Mouse (Mus musculus) forebrain, embryonic 16.5 days (tissue): ENCODE measurements around the gene Nup50. TPM values are rescaled to one million over a fixed set of nuclear protein-coding genes. Genes with fewer than 3 reads are reported as not detected.
"Not testable (repeated sequence)": the region's sequence is repeated elsewhere in the genome, so short reads cannot be mapped to it uniquely, and the experiment has no call there.

Source experiments
- ATAC-seq: fragments of 200-750 bp; cut with Nextera tagmentation; 2 replicates; pipeline ENCODE4 v1.8.0; 2017; ENCODE audit warnings: mild to moderate bottlenecking, moderate library complexity
- H3K27ac ChIP-seq: fragments of 300-500 bp; sonication (generic); 2 replicates; pipeline ENCODE4 v1.5.1; 2014; ENCODE audit warnings: low read length, control low read depth
- H3K27me3 ChIP-seq: fragments of 300-500 bp; sonication (generic); replicated peaks from 2 replicates; pipeline ENCODE4 v1.6.1; 2014; ENCODE audit warnings: low read length; ENCODE audit not compliant: control insufficient read depth, insufficient read depth
- H3K36me3 ChIP-seq: fragments of 300-500 bp; sonication (generic); 2 replicates; pipeline ENCODE4 v1.6.1; 2014; ENCODE audit not compliant: control insufficient read depth, insufficient read depth
- H3K4me1 ChIP-seq: fragments of 300-500 bp; sonication (generic); replicated peaks from 2 replicates; pipeline ENCODE4 v1.6.1; 2014; ENCODE audit warnings: low read length; ENCODE audit not compliant: control insufficient read depth, insufficient read depth
- H3K4me2 ChIP-seq: fragments of 300-500 bp; sonication (generic); 2 replicates; pipeline ENCODE4 v1.6.1; 2014; ENCODE audit warnings: mild to moderate bottlenecking, low read length, control low read depth
- H3K4me3 ChIP-seq: fragments of 300-500 bp; sonication (generic); replicated peaks from 2 replicates; pipeline ENCODE4 v1.5.1; 2014; ENCODE audit warnings: mild to moderate bottlenecking, low read length, control low read depth
- H3K9ac ChIP-seq: fragments of 300-500 bp; sonication (generic); replicated peaks from 2 replicates; pipeline ENCODE4 v1.6.1; 2014; ENCODE audit warnings: low read depth, low read length, control low read depth
- H3K9me3 ChIP-seq: fragments of 300-500 bp; sonication (generic); 2 replicates; pipeline ENCODE4 v1.6.1; 2016; ENCODE audit warnings: low read length; ENCODE audit not compliant: control insufficient read depth
- WGBS: fragments of 180-500 bp; shearing (Covaris S2); extraction: QIAGEN DNeasy Blood & Tissue Kit; methylation state at CpG from one replicate; pipeline ENCODE4 v1.1.7; 2014; 5-methylcytosine and 5-hydroxymethylcytosine counted together
- polyA plus RNA-seq: library from polyadenylated mRNA; unstranded; fragments of >200 nt; fragmentation: Nextera tagmentation; extraction: Ambion mirVana; gene quantifications from 2 replicates; pipeline ENCODE4 v1.2.1, GENCODE M21; 2015

Nup50 gene
- 30.1 and 34.3 TPM in 2 replicates for polyA plus RNA-seq

DNA sequence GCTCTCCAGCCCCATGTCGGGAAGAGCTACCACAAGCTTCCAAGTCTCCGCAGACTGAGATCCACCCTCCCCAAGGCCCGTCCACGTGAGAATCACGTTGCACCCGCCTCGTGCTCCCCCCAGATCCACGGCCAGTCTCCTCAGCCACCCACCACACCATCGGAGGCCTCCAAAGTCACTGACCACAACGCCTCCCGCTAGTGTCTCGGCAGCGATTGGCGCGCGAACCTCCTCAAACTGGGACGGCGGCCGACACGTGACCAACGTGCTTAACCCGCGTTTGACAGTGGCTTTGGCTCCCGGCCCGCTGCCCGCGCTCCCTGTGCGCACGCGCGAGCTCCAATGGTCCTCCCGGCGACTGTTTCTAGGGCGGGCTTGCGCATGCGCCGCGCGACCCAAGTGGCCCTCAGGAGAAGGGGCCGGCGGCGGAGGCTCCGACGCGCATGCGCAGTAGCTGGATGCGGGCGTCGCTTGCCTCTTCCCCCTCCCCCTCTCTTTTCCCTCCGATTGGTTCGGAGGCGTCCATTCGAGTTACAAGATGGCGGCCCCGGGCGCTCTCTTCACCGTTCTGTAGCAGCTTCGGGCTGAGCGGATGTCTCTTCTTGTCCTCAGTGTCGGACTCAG, at the start of gene Nup50:
Nup50 (plus strand) TSS at position 528 of the 624 bp plus-strand sequence.
- no peaks in the 10 kb centered on the region for H3K27me3 ChIP-seq
- H3K9me3 ChIP-seq, result no peaks in the 10 kb centered on the region
- WGBS, result under 1% methylated on average over 49 of the region's 60 CpGs
- H3K4me3 ChIP-seq, result peak within 1 kb of the TSS; percentile 83
- peak within 1 kb of the TSS; percentile 94 for H3K27ac ChIP-seq
- H3K36me3 ChIP-seq, result 0 out of 2 replicates have a peak, but pooled peaks cover 2% of the 10 kb centered on the region
- ATAC-seq, result peak; percentile 90
- H3K4me1 ChIP-seq, result peaks cover 28% of the 10 kb centered on the region
- H3K9ac ChIP-seq, result peak within 1 kb of the TSS; percentile 94
- peak within 1 kb of the TSS; percentile 85 for H3K4me2 ChIP-seq

DNA sequence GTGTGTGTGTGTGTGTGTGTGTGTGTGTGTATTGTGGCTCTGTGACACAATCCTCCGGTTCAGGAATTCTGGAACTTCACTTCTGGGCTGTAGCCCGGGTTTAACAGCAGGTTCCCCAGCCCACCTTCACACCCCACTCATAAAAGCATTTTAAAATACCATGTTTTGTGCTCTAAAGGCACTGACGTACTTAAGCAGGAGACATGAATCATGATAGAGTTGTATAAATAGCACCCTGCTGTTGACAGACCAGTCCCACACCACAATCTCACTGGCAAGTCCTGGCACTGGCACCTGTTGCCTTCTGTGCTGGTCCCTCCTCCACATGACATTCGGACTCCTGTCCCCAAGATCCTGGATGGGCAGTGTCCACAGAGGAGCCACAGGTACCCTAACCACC, 49.3 kb upstream of the Nup50 start:
- H3K4me2 ChIP-seq, result no peak overlapping the region
- H3K4me1 ChIP-seq, result no peaks in the 10 kb centered on the region
- H3K9ac ChIP-seq, result no peak overlapping the region
- 90% methylated on average over 4 of the region's 4 CpGs for WGBS
- H3K27ac ChIP-seq, result no peak overlapping the region
- no peak for ATAC-seq
- H3K36me3 ChIP-seq, result no peaks in the 10 kb centered on the region
- H3K4me3 ChIP-seq, result no peak overlapping the region
- H3K9me3 ChIP-seq, result no peaks in the 10 kb centered on the region
- no peaks in the 10 kb centered on the region for H3K27me3 ChIP-seq

DNA sequence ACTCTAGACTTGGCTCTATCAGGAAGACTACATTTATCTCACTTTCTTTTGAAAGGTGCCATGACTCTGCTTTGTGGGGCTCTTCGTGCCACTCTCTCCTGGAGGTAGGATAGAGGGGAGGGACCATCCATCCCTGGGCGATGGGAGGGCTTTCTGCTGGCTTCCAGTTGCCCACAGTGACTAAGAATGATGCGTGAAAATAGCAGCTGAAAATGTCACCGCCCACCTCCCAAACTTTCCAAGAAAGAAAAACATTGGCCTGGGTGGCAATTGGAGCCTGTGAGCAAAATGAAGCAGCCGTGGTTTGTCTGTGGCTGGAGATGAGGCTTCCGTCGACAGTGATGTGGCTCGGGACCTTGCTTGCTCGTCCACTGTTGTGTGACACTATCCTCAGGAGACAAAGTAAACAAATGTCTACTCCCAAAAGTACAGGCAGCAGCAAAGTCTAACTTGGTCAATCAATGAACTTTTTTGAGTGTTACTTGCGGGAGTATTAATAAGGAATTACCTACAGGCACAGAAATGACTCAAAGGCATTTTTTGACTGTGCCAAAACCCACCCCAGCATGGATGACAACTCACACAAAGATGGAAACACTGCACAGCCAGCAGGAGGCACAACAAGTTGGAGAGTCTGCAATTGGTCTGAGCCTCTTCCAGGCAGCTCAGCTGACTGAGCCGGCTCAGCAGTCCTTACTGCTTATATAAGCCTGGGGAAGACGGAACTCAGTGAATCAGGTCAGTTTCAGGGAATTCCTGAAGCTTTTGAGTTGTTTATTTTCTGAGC, 46.0 kb upstream of the Nup50 start:
- Histone ChIP-seq H3K27ac (no peak overlapping the region), H3K4me1 (no peaks in the 10 kb centered on the region), H3K4me3 (no peak overlapping the region), H3K4me2 (no peak overlapping the region), H3K9me3 (no peaks in the 10 kb centered on the region), H3K36me3 (no peaks in the 10 kb centered on the region), H3K9ac (no peak overlapping the region), H3K27me3 (no peaks in the 10 kb centered on the region)
- ATAC-seq, result no peak
- 83% methylated on average over 12 of the region's 12 CpGs for WGBS

DNA sequence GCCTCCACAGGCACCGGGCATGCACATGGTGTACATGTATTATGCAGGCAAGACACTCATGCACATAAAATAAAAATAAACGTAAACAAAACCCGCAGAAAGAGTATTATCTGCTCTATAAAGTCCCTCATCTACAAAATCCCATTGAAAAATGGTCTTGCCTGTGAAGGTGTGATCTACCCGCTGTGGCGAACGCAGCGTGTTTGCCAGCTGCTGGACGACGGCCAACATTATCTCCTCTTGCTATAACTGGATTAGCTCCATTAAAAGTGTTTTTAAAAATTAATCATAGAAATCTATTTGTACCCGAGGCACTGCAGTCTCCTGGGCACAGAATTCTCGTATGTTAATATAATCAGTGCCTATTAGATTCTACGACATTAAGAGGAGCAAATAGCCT, 35.1 kb upstream of the Nup50 start:
- H3K36me3 ChIP-seq, result no peaks in the 10 kb centered on the region
- H3K9ac ChIP-seq, result no peak overlapping the region
- no peak overlapping the region for H3K4me2 ChIP-seq
- no peak overlapping the region for H3K4me3 ChIP-seq
- WGBS, result 58% methylated on average over 12 of the region's 12 CpGs
- ATAC-seq, result no peak
- H3K4me1 ChIP-seq, result peaks cover 3% of the 10 kb centered on the region; the same call in 1 of the 2 replicates
- no peaks in the 10 kb centered on the region for H3K27me3 ChIP-seq
- no peak overlapping the region for H3K27ac ChIP-seq
- no peaks in the 10 kb centered on the region for H3K9me3 ChIP-seq

DNA sequence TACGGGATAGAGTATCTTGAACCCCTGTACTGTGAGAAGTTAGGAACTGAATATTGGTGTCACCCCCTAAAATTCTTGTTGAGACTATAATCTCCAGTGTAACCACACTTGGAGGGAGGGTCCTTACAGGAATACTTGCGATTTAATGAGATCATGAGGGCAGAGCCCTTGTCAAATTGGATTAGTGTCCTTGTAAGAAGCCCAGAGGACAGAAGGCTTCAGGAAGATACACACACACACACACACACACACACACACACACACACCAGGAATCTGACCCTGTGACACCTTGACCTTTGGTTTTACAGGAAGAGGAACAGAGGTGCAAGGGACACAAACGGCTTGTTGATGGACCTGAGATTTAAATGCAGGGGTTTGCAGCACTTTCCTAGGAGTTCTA, 32.0 kb upstream of the Nup50 start:
- WGBS, result 57% methylated on average over 3 of the region's 3 CpGs

DNA sequence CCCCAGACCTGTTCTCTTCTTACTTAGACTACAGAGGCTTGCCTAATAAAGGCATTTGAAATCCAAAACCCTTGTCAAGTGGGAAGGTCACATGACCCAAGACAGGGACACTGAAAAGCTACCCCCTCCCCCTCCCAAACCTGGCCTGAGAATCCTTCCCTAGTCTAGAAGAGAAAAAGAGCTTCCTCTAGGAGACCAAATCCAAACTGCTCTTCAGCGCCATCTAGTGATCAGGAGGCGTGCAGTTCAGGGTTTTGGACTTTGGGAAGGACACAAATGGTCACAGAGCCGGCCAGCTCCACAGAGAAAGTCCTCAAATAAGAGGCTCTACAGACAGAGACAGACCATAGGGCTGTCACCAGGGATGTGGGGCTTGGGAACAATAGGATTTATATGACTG, 31.6 kb upstream of the Nup50 start:
- no peaks in the 10 kb centered on the region for H3K27me3 ChIP-seq
- WGBS, result 2% methylated on average over 3 of the region's 3 CpGs
- H3K4me2 ChIP-seq, result no peak overlapping the region
- H3K27ac ChIP-seq, result no peak overlapping the region
- ATAC-seq, result 0 out of 2 replicates have a peak, but pooled peaks have one; percentile 61
- H3K4me3 ChIP-seq, result no peak overlapping the region
- H3K36me3 ChIP-seq, result no peaks in the 10 kb centered on the region
- no peaks in the 10 kb centered on the region for H3K9me3 ChIP-seq
- H3K4me1 ChIP-seq, result peaks cover 3% of the 10 kb centered on the region; the same call in 1 of the 2 replicates
- H3K9ac ChIP-seq, result no peak overlapping the region

More for the DNA sequence above, 32.0 kb upstream of the Nup50 start:
- Histone ChIP-seq H3K9me3 (no peaks in the 10 kb centered on the region), H3K4me1 (peaks cover 3% of the 10 kb centered on the region; the same call in 1 of the 2 replicates), H3K4me2 (no peak overlapping the region), H3K4me3 (no peak overlapping the region), H3K9ac (no peak overlapping the region), H3K27me3 (no peaks in the 10 kb centered on the region), H3K27ac (no peak overlapping the region), H3K36me3 (no peaks in the 10 kb centered on the region)
- ATAC-seq, result no peak

DNA sequence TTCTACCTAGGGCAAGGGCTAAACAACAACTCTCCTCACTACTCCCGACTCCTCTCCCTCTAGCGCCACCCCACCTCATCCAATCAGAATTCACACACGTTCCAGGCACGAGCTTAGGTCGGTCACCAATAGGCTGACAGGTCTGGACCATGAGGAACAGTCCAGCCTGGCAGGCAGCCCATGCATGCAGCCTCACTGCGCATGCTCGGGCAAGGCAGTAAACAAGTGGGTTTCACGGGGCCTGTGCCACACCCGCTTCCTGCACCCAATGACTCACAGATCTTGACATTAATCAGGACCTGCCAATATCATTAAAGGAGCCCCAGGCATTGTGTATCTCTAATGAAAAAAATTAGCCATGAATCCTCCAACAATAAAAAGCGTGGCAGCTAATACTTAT, 27.0 kb upstream of the Nup50 start:
- not testable (repeated sequence) for H3K4me3 ChIP-seq, H3K36me3 ChIP-seq, ATAC-seq, H3K9me3 ChIP-seq, H3K9ac ChIP-seq, H3K27me3 ChIP-seq, H3K4me2 ChIP-seq, H3K27ac ChIP-seq
- WGBS, result 73% methylated on average over 10 of the region's 10 CpGs
- peaks cover 12% of the 10 kb centered on the region for H3K4me1 ChIP-seq

DNA sequence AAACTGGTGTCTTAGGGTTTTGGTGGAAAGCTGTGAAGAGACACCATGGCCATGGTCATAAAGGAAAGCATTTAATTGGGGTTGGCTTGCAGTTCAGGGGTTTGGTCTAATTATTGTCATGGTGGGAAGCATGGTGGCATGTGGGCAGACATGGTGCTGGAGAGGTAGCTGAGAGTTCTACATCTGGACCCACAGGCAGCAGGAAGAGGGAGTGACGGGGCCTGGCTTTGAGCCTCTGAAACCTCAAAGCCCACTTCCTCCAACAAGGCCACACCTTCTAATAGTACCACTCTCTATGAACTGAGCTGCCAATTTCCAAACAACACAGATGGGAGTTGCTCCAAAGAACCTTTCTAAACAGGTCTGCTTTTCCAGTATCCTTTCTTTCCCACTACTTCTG, 26.5 kb upstream of the Nup50 start:
- 76% methylated on average over 1 of the region's 1 CpGs for WGBS
- H3K9ac ChIP-seq, result no peak overlapping the region
- H3K9me3 ChIP-seq, result no peaks in the 10 kb centered on the region
- no peak overlapping the region for H3K4me3 ChIP-seq
- ATAC-seq, result no peak
- peaks cover 12% of the 10 kb centered on the region for H3K4me1 ChIP-seq
- H3K4me2 ChIP-seq, result no peak overlapping the region
- no peaks in the 10 kb centered on the region for H3K36me3 ChIP-seq
- H3K27ac ChIP-seq, result no peak overlapping the region
- no peaks in the 10 kb centered on the region for H3K27me3 ChIP-seq

DNA sequence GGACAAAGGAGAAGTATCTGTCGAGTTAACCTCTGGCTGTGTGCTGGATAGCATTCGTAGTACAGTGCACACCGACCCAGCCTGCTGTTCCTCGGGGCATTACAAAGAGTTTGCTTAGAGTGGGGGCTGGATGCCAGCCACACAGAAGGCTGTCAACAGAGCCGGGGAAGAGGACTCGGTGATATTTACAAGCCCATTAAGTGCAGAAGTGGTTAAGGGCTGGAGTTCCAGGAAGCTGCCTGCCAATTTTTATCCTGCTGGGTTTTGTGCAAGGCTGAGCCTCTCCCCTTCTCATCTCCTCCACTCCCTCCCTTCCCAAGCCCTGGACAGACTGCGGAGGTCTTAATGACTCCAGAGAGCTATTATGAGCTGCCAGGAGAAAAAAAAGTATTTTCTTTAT, 25.1 kb upstream of the Nup50 start:
- H3K4me1 ChIP-seq, result peaks cover 12% of the 10 kb centered on the region
- no peaks in the 10 kb centered on the region for H3K36me3 ChIP-seq
- peak overlapping the region; percentile 2 for H3K4me2 ChIP-seq
- no peaks in the 10 kb centered on the region for H3K9me3 ChIP-seq
- whole genome bisulfite sequencing, result 7% methylated on average over 7 of the region's 7 CpGs
- no peak overlapping the region for H3K9ac ChIP-seq
- H3K27me3 ChIP-seq, result no peaks in the 10 kb centered on the region
- H3K27ac ChIP-seq, result no peak overlapping the region
- peak; percentile 89 for ATAC-seq
- no peak overlapping the region for H3K4me3 ChIP-seq
